Mouse (Mus musculus) left cerebral cortex, adult 18-20 months (tissue): ENCODE measurements around the gene Npff. TPM values are rescaled to one million over a fixed set of nuclear protein-coding genes. Genes with fewer than 3 reads are reported as not detected.

Experiments used
- DNase-seq, 2 experiments: peaks; one replicate each; pipeline ENCODE4 v3.0.0; 2021 to 2022; ENCODE audit warnings: low spot score in 2 of 2, mixed read lengths in 1 of 2
- long read RNA-seq, 2 experiments: library from polyadenylated mRNA; stranded (forward); transcript quantifications; one replicate each; pipeline ENCODE4 v2.0.0; 2021
- total RNA-seq, 2 experiments: library from RNA; stranded (reverse); gene quantifications; 2 replicates each; pipeline ENCODE4 v1.2.3; 2021

The Npff gene
- total RNA-seq = 1 to 10 TPM; 2.3 to 3.8 TPM
- long read RNA-seq, experiment 1 = 0 reads
- long read RNA-seq, experiment 2, partial matches to known transcripts = 1 of 1 reads
- long read RNA-seq, experiment 2, other reads (novel, unspliced or antisense) = 0 of 1 reads

DNA sequence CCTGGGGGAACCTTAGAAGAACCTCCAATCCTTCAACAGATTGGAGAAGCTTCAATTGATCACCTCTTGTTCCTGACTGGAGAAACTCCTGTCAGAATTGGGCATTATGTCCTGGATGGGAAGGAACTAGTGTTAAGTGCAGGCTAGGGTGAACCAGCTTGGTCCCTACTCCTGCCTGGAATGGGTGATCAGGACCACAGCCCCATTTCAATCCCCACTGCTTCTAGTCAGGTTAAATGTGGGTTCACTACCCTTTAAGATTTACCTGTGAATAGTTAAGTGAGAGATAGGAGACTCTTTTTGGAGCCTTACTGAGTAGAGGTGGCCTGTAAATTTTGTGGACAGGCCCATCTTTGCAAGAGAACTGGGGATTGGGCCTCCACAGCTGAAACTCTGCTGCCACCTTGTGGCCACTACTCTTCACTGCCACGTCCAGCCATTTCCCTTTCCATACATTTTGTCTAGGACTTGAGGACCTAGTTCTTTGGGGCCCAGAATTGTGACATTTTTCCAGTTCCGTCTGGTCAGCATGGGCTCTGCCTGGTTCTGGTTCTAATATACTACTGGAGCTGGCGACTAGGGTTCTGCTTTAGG lies at the start of gene Npff:
Gene Npff, minus strand, starts transcription at position 51 of the 594 bp plus-strand sequence.
- peak; percentile 80 to 83 for DNase-seq

DNA sequence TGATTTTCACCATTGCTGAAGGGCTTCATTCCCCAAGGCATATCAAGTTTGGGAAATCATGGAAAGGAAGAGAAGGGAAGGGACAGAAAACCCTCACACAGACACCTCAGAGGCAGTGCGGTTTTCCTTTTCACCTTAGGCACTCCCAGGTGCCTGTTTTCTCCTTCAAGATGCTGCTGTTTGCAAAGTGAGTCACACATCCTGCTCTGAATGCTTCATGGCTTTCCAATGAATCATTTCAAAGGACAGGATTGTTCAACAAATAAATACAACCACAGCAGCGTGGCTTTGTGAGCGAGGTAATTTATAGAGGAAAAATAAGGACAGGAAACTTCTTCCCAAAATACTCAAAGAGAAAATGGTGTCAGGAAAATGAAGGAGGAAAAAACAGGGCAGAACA lies 47.3 kb upstream of the Npff start:
- no peak for DNase-seq

DNA sequence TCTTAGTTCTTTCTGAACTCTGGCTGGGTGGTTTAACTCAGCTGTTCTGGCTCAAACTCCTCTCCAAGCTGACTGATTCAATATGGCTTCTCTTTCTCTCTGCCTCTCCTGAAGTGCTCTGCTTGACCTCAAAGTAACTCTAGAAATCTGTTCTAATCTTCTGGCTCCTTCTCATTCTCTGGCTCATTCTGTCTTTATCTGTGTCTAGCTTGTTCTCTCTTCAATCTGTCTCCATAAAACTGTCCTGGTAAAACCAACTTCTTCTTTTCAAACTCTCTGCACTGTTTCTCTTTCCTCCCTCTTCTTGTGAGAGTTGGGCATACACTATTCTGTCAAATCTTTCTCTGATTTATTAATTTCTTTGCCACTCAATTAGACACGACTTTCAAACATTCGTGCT lies 43.1 kb upstream of the Npff start:
- no peak for DNase-seq

DNA sequence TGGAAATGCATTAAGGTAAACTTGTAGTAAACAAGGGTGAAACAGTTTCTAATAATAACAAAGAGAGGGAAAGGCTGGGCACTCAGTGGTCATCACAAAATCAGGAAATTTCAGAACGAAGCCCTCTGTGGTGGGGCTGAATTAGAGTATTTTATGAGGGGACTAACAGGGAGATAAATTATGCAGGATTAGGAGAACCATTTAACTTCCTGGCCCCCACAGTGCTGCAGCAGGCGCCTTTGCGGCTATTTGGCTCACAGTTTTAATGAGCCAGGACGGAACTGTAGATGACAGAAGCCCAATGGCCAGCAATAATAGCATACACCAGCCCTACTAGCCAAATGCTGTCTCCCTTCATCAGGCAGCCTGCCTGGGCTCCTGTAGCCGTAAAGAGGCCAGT lies 38.9 kb upstream of the Npff start:
- DNase-seq = no peak

DNA sequence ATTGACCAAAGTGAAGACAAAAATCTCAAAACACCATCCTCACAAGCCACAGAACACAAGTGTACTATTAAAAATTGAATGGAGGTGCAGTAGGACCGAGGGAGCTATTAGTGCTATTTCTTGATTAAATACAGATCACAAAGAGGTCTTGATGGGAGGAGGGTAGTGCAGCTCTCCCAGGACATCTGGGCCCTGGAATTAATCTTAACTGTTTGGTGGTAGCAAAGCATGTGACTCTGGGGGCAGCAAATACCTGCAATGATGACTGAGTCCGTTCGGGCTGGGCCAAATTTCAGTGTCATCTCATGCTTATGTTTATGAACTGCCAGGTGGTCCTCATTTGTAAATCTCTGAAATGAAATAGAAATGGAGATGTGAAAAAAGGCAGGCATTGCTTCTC lies 38.3 kb upstream of the Npff start:
- no peak for DNase-seq

DNA sequence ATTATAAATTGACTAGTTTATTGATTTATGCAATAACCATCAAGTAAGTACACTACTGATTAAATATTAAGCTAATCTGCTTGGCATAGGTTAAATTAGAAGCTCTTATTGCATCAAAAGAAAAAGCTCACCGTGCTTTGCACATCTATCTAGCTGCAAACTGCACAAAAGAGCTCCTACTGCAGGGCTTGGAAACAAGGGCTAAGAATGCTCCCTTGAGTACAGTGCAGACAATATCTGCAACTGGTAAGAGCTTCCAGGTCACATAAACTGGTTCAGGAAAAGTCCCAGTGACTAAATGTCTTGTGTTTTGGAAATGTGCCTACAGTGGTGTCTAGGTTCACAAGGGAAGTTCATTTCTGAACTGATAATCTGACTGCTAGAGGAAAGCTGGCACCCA lies 37.7 kb upstream of the Npff start:
- no peak for DNase-seq

DNA sequence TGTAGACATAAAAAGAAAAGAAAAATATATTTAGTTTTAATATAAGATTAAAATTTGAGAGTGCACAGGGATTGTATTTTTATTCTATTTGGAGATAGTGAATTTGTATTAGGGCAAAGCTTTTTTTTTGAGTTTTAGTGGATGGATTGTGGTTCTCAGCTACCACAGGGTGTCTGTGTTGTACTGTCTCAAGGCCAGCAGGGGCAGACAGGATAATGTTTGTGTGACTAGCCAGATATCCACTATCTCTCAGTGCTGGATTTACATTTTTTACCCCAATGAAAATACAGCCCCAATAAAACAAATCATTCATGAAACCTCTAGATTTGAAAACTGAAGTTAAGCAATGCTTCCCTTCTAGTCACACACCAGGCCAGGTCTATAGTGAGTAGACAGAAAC lies 32.8 kb upstream of the Npff start:
- DNase-seq = no peak

DNA sequence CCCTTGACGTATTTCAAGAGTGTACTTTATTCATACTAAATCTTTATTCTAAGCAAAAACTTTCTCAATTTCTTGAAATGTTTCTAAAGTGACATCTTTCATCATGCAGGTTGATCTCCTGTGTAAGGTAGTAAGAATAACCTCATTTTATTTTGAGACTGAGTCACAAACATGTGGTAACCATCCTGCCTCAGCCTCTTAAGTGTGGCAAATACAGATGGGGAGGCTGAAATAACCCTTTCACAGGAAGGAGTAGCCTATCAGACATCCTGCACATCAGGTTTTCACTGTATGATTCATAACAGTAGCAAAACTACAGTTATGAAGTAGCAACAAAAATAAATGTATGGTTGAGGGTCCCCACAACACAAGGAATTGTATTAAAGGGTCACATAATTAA lies 30.8 kb upstream of the Npff start:
- no peak for DNase-seq

DNA sequence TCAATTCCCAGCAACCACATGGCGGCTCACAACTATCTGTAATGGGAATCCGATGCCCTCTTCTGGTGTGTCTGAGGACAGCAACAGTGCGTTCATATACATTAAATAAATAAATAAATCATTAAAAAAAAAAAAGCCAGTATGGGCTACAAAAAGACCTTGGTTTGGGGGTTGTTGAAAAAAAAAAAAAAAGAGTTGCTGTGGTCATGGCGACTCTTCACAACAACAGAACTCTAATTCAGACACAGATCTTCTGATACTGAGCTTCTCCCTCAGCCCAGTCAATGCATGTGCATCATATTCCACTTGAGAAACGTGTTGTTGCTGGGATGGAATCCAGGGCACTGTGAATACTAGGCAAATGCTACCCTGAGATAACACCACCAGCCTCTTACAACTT lies 27.9 kb upstream of the Npff start:
- no peak for DNase-seq

DNA sequence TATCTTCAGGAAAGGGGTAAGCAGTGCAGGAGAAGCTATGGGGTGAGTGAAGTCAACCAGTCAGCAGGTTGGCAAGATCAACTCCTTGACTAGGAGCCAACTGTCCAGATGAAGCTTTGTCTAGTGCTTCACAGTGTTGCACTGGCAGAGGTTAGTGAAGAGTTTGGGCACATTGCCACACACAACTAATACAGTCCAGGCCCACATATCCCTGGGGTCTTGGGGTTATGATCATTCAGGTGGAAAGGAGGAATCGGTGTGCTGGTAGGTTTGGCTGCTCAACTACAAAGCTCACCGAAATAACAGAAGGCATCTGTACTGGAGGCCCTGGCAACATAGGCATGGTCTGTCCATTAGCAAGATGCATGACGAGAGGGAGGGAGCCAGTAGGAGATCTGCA lies 22.7 kb upstream of the Npff start:
- no peak for DNase-seq

DNA sequence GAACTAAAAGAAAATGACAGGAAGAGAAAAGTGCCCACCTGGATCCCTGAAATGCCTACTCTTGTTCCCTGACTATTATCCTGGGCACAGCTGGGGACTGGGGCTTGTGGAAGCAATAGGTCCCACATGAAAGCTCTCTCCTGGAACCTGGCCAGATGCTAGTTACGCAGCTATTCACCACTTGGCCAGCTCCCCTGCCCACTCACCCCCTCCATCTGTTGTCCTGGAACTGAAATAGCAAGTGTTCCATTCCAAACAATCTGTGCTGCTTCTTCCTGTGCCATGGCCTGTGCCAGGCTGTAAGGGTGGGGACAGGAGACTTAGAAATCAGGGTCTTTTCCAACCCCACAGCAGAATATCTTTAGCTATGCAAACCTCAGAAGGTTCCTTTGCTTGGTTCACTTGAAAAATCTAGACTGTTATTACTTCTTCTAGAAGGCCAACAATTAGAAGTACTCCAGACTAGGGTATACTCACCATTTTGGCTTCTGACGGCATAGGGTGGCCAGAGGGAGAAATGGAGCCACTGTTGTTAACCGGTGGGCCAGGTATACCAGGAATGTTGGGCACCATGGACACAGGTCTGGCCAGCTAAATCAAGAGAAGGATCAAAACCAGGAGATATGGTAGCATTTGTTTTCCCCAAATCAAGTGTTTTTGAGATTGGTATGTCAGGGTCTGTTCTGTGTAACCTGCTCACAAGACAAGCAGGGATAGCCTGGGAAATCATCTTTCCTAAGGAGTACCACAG lies 22.1 kb upstream of the Npff start:
- DNase-seq = peak; percentile 90 to 92

DNA sequence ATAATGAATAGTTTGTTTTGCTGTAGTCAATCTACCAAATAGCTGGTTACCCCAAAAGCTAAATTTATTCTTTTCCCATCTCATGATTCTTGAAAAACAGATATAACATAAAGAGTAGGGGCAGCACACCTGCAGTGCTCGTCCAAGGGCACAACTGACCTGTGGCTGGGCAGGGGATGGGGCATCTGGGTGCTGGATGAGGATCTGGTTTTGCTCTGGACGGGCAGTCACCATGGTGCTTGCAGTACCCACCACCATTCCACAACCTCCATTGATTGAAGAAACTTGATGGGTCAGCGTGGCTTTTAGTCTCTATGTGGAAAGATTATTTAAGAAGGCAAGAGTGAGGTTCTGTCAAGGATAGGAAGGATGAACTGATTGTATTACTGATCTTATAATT lies 21.5 kb upstream of the Npff start:
- DNase-seq = no peak

DNA sequence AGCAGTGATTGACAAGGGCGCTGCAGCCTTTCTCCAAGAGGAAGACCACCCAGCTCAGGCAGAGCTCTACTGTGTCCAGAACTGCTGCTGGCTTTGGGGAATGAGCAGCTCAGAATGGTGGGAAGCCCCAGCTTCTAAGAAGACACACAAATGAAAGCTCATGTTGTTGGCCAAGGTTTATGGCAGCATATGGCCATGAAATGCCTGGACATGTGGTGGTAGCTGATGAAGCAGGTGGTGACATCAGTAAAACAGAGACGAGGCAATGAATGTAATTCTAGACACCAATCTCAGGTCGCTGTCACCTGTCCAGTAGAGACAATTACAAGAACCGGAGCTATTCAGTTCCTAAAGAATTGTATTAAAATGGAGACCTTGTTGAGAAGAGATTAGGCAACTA lies 20.1 kb upstream of the Npff start:
- no peak for DNase-seq

DNA sequence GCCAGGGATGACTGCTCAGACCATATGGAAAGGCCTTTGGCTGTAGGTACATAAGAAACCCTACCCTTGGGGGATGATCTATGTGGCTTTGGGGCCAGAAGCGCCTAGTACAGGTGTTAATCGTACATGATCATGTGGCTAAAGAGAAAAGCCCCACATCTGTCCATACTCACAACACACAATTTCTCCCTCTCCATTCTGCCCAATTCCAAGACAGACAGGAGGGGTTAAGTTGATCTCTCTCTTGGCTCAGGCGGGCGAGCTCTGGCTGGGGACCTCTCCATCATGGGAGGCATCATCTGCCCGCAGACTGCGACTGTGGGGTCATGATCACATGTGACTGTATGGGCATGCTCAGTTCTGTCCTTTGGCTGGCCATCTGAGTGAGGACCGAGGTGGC lies 9.2 kb upstream of the Npff start:
- DNase-seq = no peak

DNA sequence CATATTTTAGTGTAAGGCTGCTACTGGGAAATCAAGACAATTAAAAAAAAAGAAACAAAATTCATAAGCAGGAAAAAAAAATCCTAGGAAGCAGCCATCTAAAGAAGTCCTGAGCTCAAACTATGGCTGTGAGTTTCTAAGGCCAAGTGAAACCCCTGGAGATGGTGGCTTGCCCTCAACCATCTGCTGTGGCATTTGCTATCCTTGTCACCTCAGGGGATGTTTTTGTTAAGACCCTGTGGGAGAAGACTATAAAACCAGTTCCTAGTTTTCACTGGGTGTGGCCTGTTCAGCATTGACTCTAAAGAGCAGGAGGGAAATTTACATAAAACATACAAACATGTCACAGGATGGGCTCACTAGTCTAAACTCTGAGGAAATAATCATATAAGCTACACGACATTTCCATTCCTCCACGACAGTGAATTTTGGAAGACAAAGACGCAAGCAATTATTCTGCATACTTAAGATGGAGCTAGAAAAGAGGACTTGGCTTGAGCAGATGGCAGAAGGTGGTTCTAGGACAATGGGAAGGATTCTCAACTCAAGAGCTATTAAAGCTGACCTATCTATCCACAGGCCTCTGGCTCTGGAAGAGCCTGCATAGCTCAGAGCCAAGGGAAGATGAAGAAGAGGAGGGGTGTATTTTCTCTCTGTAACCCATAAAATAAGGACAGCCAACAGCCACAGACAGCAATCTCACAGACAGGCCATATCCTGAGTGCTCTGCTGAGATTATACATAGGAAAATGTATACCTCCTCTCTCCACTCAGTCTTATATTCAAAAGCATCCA lies 7.6 kb upstream of the Npff start:
- DNase-seq = no peak

DNA sequence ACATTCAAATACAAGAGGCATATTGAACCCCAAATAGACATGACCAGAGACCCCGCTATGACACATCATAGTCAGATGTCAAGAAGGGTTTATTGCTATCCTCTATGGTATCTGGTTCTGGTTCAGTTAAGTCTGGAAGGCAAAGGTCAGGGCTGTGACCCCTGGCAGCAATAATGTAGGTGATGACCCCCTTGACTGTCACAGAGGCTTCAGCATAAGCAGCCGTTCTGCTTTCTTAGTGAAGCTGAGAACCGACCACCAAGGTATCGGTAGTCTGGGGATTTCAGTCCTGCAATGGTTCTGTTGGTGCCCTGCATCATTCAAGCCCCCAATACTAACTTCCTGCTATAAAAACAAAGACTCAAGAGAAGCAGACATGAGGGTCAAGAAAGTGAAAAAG lies 6.8 kb upstream of the Npff start:
- no peak for DNase-seq

DNA sequence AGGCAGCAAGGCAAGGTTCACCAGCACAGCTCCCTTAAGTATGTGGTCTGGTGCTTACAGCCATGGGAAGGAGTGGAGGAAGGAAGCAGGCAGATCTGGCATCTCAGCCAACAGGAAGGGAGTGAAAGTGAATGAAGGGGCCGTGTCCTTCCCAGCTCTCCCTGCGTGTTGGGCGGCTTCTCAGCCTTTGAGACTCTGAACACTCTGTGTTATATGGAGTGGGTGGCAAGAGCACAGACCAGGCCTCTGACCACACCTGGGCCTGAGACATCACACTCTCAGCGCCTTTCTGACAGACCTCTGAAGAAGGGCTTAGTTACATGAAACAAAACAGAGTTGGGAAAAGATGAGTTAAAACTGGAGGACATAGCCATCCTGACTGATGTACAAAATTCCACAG lies 5.8 kb upstream of the Npff start:
- DNase-seq = no peak

DNA sequence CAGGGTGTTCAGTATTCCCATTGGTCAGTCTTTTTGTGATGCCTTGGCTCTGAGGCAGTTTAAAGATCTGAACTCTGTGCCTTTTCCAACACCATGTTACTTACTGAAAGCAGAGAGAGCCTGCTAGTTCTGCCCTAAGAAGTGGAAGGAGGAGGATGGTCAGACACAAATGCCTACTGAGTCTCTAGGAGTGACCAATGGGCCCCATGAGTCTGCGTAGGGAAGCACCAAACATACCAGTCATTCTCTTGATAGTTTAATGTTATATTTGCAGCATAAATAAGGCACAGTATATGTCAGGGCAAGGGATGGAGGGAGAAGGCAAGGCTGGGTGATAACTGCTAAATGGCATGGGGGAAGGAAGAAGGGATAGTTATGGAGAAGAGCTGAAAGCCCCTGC lies 3.7 kb upstream of the Npff start:
- DNase-seq = no peak

DNA sequence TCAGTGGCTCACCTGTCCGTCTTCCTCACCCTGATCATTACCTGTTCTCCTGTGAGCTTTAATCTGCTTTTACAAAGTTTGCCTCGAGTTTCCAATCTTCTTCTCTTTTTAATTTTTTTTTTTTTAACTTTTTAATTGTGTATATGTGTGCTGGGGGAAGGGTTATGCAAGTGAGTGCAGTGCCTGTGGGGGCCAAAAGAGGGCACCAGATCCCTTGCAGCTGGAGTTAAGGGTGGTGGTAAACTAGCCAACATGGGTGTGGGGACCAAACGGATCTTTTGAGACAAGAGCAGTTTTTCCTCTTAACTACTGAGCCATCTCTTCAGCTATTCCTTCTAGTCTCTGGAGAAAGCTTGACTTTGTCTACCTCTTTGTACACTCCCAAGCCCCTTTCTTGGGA lies 3.2 kb upstream of the Npff start:
- no peak for DNase-seq

DNA sequence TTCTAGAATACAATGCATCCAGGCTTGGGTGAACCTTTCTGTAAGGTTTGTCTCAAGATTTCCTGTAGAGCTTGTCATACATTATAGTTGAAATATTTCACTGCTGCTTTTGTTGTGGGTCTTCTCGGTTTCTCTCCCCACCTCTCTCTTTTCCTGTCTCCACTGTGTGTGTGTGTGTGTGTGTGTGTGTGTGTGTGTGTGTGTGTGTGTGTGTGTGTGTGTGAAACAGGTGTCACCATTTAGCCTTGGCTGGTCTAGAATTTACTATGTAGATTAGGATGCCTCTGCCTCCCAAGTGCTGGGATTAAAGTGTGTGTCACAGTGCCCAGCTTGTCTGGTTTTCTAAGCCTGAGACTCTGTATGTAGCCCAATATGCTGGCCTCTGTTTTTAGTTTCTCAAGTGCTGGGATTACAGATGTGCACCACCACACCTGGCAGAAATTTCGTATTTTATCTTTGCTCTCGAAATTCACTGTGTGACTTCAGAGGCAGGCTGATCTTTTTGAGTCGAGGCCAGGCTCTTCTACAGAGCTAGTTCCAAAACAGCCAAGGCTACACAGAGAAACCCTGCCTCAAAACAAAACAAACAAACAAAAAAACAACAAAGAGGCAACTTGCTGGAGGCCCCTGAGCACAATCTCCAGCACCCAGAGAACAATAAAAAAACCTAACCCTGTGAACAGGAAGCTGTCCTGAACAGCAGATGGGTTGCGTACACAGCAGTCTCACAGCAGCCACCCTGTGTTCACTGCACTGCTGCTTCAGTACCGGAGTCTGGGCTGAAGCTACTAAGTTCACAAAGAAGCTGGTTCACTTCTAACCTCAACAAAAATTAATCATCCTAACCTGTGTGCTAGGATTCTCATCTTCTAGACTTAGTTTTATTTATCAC lies 1.6 kb upstream of the Npff start:
- no peak for DNase-seq

DNA sequence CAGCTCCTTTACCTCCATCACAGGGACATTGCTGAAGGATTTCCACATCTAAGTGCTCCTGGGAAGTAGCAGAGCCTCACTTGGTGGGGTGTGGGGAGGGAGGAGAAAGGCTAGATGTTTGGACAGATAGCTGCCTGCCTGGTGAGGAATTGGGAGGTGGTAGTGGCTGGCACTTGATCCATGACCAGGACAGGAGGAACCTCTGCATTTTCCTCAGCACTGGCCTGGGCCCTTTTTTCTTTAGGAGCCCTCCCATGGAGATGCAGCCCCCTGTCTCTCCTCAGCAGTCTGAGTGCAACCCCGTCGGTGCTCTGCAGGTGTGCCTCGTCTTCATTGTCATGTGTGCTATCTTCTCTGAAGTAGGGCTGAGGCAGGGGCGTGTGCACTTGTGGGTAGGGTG lies 3.3 kb downstream of the Npff start:
- no peak for DNase-seq
